Mouse (Mus musculus) liver, embryonic 16.5 days (tissue): ENCODE data around the gene Rhot1. TPM values are rescaled to one million over a fixed set of nuclear protein-coding genes. Genes with fewer than 3 reads are reported as not detected.

Experiments
- ATAC-seq: fragments of 200-750 bp; cut with Nextera tagmentation; 2 replicates; pipeline ENCODE4 v1.8.0; 2017; ENCODE audit warnings: low read depth, mild to moderate bottlenecking, moderate number of reproducible peaks, moderate library complexity
- H3K27ac ChIP-seq: fragments of 300-500 bp; sonication (generic); 2 replicates; pipeline ENCODE4 v1.5.1; 2014; ENCODE audit warnings: mild to moderate bottlenecking, low read length
- H3K27me3 ChIP-seq: fragments of 300-500 bp; sonication (generic); 2 replicates; pipeline ENCODE4 v1.6.1; 2014; ENCODE audit warnings: low read depth, low read length, mixed read lengths; ENCODE audit not compliant: control insufficient read depth, insufficient read depth
- H3K36me3 ChIP-seq: fragments of 300-500 bp; sonication (generic); 2 replicates; pipeline ENCODE4 v1.6.1; 2014; ENCODE audit warnings: mild to moderate bottlenecking; ENCODE audit not compliant: control insufficient read depth, insufficient read depth
- H3K4me1 ChIP-seq: fragments of 300-500 bp; sonication (generic); 2 replicates; pipeline ENCODE4 v1.6.1; 2014; ENCODE audit warnings: low read depth, low read length, mixed read lengths; ENCODE audit not compliant: control insufficient read depth
- H3K4me2 ChIP-seq: fragments of 300-500 bp; sonication (generic); 2 replicates; pipeline ENCODE4 v1.6.1; 2014; ENCODE audit warnings: low read depth, low read length, mixed read lengths
- H3K4me3 ChIP-seq: fragments of 300-500 bp; sonication (generic); 2 replicates; pipeline ENCODE4 v1.5.1; 2014; ENCODE audit warnings: low read depth, mild to moderate bottlenecking, low read length
- H3K9ac ChIP-seq: fragments of 300-500 bp; sonication (generic); 2 replicates; pipeline ENCODE4 v1.6.1; 2014; ENCODE audit warnings: low read depth, low read length
- H3K9me3 ChIP-seq: fragments of 300-500 bp; sonication (generic); replicated peaks from 2 replicates; pipeline ENCODE4 v1.6.1; 2016; ENCODE audit warnings: low read length; ENCODE audit not compliant: control insufficient read depth
- WGBS: fragments of 180-500 bp; shearing (Covaris S2); extraction: QIAGEN DNeasy Blood & Tissue Kit; methylation state at CpG from one replicate; pipeline ENCODE4 v1.1.7; 2014; ENCODE audit not compliant: insufficient replicate concordance; 5-methylcytosine and 5-hydroxymethylcytosine counted together
- polyA plus RNA-seq: library from polyadenylated mRNA; unstranded; fragments of >200 nt; fragmentation: Nextera tagmentation; extraction: Ambion mirVana; gene quantifications from 2 replicates; pipeline ENCODE4 v1.2.1, GENCODE M21; 2015

The Rhot1 gene
- polyA plus RNA-seq, 1 experiment from 2014 or later: 19.6 TPM

GRCm38 (mm10) chr11:80313944-80314343 lies 105.1 kb downstream of the Rhot1 start:
- no peaks in the 10 kb centered on the region for H3K36me3 ChIP-seq
- WGBS: 48% methylated on average over 4 of the region's 4 CpGs
- ATAC-seq: no peak

GRCm38 (mm10) chr11:80315743-80316639 lies 107.2 kb downstream of the Rhot1 start:
- no peaks in the 10 kb centered on the region for H3K27me3 ChIP-seq
- H3K9ac ChIP-seq: no peak overlapping the region
- H3K4me3 ChIP-seq: no peak overlapping the region
- H3K4me2 ChIP-seq: no peak overlapping the region
- no peaks in the 10 kb centered on the region for H3K36me3 ChIP-seq
- no peak for ATAC-seq
- H3K9me3 ChIP-seq: no peaks in the 10 kb centered on the region
- H3K4me1 ChIP-seq: no peaks in the 10 kb centered on the region
- H3K27ac ChIP-seq: no peak overlapping the region
- WGBS: 45% methylated on average over 10 of the region's 10 CpGs

More at GRCm38 (mm10) chr11:80313944-80314343, 105.1 kb downstream of the Rhot1 start:
- Histone ChIP-seq H3K9me3 (no peaks in the 10 kb centered on the region), H3K27ac (no peak overlapping the region), H3K9ac (no peak overlapping the region), H3K27me3 (no peaks in the 10 kb centered on the region), H3K4me2 (no peak overlapping the region), H3K4me1 (no peaks in the 10 kb centered on the region), H3K4me3 (no peak overlapping the region)

Other genes with a start within 250 kb of the Rhot1 start
- 18.5 and 21.3 TPM in 2 replicates for gene Utp6, start 246.6 kb upstream of the Rhot1 start, polyA plus RNA-seq
- gene Suz12, start 215.9 kb upstream of the Rhot1 start, polyA plus RNA-seq: 11.4 and 11.6 TPM in 2 replicates
- gene Crlf3, start 128.0 kb upstream of the Rhot1 start, polyA plus RNA-seq: 97.1 and 104 TPM in 2 replicates
- gene Atad5, start 119.6 kb upstream of the Rhot1 start, polyA plus RNA-seq: 9.0 and 9.7 TPM in 2 replicates
- 11.4 and 13.4 TPM in 2 replicates for gene Tefm, start 66.8 kb upstream of the Rhot1 start, polyA plus RNA-seq
- gene Adap2, start 54.9 kb upstream of the Rhot1 start, polyA plus RNA-seq: 7.0 and 7.3 TPM in 2 replicates
- gene Rnf135, start 25.2 kb upstream of the Rhot1 start, polyA plus RNA-seq: 4.8 and 5.4 TPM in 2 replicates
- 0.02 and 0.04 TPM in 2 replicates for gene Rhbdl3, start 91.9 kb downstream of the Rhot1 start, polyA plus RNA-seq
- gene 5730455P16Rik, start 169.0 kb downstream of the Rhot1 start, polyA plus RNA-seq: 4.1 and 5.1 TPM in 2 replicates
- 81.5 and 87.4 TPM in 2 replicates for gene Zfp207, start 174.3 kb downstream of the Rhot1 start, polyA plus RNA-seq
- gene Psmd11, start 219.6 kb downstream of the Rhot1 start, polyA plus RNA-seq: 141 and 153 TPM in 2 replicates